Mouse (Mus musculus) left cerebral cortex, postnatal 14 days (tissue): ENCODE measurements around the gene Mepce. TPM values are rescaled to one million over a fixed set of nuclear protein-coding genes. Genes with fewer than 3 reads are reported as not detected.
"Not testable (repeated sequence)": the region's sequence is repeated elsewhere in the genome, so short reads cannot be mapped to it uniquely, and the experiment has no call there.

Experiments used
- DNase-seq, 2 experiments: peaks; one replicate each; pipeline ENCODE4 v3.0.0; 2021 to 2022; ENCODE audit warnings: low spot score in 2 of 2, mixed read lengths in 1 of 2
- intact Hi-C: fragments of 180-260 bp; cut with DNase I; formaldehyde crosslinking; loops from one replicate; pipeline ENCODE4 v1.15.1; 2025
- long read RNA-seq, 2 experiments: library from polyadenylated mRNA; stranded (forward); transcript quantifications; one replicate each; pipeline ENCODE4 v2.0.0; 2021
- total RNA-seq, 2 experiments: library from RNA; stranded (reverse); gene quantifications; 2 replicates each; pipeline ENCODE4 v1.2.3; 2021

The Mepce gene
- 10 to 100 TPM; 29.2 to 30.2 TPM for total RNA-seq
- long read RNA-seq, experiment 1, transcript Mepce-201 (4 exons, 3,128 nt), result major isoform, 14 of 25 reads
- long read RNA-seq, experiment 1, partial matches to known transcripts, result 1 of 25 reads
- long read RNA-seq, experiment 1, other reads (novel, unspliced or antisense), result 6 of 25 reads
- long read RNA-seq, experiment 2, transcript Mepce-201 (4 exons, 3,128 nt), result major isoform, 11 of 19 reads
- long read RNA-seq, experiment 2, partial matches to known transcripts, result 3 of 19 reads
- long read RNA-seq, experiment 2, other reads (novel, unspliced or antisense), result 1 of 19 reads

DNA sequence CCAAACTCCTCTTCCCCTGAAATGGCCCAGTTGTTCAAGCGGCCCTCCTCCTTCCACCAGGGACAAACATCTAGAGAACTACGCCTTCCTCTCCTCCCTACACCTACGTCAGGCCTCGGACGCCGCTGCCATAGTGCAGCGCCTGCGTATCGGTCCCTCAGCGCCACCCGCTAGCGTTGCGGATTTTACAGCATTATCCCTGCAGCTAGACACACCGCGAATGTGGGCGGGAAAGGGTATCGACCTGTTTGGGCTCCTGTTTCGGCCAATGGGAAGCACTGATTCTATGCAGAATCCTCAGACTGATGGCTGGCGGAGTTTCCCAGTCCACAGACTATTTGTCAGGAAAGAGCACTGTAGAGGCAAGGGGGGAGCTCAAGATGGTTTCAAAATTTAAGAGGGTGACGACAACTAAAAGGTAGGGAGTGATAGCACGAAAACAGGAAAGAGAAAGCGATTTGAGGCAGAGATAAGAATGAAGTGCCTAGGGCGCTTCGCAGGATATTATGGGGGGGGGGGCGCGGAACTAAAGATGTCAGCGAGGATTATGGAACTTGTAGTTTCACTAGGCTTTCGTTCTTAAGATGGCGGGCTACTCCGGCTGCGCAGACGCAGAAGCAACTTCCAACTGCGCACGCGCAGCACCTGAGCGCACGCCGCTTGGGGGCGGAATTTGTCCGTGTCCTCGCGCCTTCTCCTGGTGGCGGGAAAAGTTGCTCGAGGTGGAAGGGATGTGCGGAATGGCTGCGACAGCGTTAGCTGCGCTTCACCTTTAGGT, at the start of gene Mepce, which contains the start of gene Zcwpw1:
Gene Mepce, minus strand, starts transcription at position 505 of the 778 bp plus-strand sequence.
Gene Zcwpw1, plus strand, starts transcription at position 648 of the 778 bp plus-strand sequence.
- intact Hi-C loops, result loop anchor here (5.0 to 10.0 kb wide), 2 partner anchors 327 to 370 kb away; partner anchors contain the start of genes Zfp113 and Zscan21
- peak; percentile 96 to 97 for DNase-seq

DNA sequence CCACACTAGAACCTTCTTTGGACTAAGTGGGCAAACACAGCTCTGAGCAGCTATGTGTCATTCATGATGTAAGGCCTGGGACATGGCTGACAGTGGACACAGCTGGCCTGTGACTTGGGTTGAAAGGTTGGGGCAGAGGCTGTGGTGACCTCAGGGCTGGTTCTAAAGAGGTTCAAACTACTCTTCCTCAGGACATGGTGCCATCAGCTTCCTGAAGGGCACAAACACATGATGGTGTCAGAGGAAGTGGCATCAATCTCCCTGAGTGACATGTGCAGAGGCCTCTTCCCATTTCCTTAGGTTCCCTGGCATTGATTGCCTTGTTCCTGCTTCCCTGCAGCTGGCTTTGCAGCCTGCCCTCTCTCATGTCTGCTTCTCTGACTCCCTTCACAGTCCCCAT, 49.7 kb upstream of the Mepce start:
- not testable (repeated sequence) for DNase-seq

DNA sequence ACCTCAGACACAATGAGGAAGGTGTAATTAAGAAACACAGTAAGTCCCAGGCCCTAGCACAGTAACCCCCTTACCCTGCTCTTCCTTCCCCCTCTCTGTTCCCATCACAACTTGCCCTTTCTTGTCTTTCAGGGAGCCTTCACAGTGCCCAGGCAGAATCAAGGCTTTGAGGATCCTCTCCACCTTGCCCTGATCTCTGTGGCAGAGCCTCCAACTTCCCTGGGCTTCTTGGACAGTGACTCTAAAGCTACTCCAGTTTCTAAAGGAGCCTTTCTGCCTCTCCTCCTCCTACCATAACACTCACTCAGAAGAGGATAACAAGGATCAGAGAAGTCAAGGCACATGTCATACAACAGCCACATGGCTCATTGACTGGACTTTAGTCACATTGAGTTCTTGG, 49.2 kb upstream of the Mepce start:
- intact Hi-C loops, result no loop called here
- DNase-seq, result no peak

More for the DNA sequence above, 49.7 kb upstream of the Mepce start:
- intact Hi-C loops, result not testable (repeated sequence)

DNA sequence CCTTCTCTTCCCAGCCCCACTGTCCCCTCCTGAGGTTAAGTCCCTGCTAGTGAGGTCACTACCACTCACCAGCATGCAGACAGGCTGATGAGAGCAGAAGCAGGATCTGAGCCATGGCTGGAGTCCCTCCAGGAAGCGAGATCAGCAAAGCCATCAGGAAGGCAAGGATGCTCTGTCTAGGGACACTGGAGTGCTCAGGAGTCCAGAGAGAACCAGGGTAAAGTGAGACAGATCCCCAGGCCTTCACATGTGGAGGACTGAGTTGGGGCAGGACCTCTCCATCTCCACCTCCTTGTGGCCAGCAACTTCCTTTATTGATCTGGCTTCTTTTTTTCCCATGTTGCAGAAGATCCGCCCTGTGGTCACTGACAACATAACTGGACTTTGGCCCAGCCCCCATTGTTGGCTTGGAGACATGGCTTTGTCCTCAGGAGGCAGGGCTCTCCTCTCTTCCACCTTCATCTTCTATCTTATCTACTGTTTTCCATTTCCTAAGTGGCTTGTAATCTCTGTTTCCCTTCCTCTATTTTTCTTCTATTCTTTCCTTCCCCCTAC, 48.6 kb upstream of the Mepce start, which contains the start of gene Pilra:
Gene Pilra, minus strand, starts transcription at position 316 of the 555 bp plus-strand sequence.
- DNase-seq, intact Hi-C loops: not testable (repeated sequence)

DNA sequence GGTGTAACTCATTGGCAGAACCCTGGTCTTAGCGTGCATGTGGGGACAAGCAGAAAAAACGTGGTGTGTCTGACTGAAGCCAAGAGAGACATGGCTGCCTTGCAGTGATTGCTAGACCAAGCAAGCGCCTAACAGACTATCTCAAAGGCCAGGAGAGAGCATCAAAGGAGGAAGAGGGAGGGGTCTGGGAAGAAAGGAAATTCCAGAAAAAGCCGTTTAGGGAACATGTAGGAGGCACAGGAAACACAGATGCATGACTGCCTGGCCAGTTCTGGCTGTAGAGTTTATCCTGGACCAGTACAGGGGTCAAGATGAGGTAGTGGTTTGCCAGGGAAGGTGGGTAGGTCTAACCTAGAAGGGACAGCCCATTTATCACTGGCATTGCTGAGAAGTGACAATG, 46.0 kb upstream of the Mepce start:
- no peak for DNase-seq
- intact Hi-C loops, result no loop called here

DNA sequence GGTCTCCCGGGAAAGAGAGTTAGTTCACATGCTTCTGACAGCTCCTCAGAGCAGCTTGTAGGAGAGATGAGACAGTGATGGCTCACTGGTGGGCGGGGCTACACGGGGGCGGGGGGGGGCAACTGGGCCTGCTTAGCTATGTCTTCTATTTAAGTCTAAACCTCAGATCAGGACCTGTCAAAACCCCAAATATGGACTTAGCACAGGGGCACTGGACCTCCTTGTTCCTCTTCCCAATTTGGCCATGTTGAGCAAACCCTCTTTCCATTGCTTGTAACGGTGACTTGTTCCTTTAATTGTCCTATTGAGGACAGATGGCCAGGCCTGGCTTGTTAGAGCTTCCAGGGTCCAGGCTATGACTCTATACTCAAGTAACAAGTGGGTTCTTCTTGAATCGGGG, 44.1 kb upstream of the Mepce start:
- DNase-seq, result no peak
- intact Hi-C loops, result no loop called here

DNA sequence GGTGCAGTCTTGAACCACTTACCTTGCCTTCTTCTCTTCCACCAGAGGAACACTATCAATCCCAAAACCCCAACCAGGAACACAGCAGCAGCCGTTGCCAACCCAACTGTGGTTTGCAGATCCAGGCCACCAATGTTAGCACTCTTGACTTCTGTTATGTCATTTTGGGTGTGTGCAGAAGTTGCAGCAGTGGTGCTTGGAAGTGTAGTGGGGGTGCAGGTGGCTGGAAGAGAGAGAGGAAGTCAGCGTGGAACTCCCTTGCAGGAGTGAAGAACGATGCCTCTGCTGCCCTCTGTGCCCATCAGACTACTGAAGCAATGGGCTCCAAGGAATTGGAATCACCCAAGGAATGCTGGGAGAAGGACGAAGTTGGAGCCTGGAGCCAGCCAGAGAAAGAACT, 43.7 kb upstream of the Mepce start:
- intact Hi-C loops, result no loop called here
- DNase-seq, result no peak

DNA sequence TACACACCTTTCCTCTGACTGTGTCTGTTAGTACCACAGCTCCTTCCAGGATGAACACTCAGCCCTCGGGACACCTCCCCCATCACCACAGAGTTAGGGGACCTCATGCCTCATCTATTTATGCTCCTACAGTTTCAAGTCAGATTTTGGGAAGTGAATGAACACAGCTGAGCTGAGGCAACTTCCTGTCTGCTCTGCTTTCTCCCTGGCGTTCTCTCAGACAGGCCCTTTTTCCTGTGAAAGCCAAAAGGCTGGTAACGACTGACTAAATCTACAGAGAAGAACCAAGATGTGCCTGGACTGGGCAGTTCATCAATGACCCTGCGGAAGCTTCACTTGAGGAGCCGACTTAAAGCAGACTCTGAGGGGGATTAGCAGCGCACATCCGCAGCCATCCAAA, 42.8 kb upstream of the Mepce start:
- no peak for DNase-seq
- intact Hi-C loops, result no loop called here

DNA sequence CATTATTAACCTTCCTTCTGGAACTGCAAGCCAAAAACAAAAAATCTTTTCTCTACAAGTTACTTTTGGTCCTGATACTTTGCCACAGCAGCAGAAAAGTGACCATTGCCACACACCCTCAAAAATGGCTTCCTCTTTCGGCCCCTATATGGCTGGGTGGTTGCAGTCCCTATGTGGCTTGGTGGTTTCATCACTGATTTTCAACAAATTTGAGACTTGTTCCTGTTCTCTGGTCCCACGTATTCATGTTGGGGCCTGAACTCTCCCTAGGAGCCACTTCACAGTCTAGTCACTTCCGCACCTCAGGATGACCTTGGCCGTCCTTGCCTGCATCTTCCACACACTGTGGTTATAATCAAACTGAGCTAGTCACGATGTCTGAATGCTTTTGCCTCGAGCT, 41.2 kb upstream of the Mepce start:
- intact Hi-C loops, result no loop called here
- DNase-seq, result no peak

DNA sequence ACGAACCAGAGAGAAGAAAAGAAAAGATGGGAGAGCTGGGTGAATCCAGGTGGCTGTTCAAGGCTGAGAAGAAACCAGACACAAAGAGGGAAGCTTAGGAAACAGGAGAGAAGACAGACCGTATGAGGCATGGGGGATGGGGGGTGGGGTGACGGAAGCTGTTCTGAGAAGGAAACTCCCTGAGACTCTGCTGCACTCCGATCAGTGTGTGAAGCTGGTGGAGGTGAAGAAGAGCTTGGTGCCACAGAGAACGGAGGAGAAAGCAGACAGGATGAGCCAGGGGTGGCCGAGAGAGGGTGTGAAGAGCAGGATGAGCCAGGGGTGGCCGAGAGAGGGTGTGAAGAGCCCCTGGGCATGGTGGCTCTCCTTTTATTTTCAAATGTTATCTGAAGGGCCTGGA, 39.0 kb upstream of the Mepce start:
- DNase-seq, result no peak
- intact Hi-C loops, result no loop called here

DNA sequence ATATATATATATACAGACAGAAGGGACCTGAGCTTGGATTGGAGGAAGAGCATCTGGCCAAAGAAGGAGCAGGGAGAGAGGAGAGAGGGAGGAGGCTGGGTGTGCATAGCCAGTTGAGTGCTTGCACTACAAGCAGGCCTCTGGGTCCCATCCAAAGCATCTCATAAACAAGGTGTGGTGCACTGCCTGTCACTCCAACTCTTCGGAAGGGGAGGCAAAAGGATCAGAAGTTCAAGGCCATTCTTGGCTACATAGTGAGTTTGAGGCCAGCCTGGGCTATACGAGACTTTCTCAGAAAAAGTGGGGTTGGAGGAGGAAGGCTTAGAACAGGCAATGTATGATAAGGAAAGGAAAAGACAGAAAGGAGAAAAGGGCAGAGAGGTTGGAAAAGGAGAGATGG, 38.5 kb upstream of the Mepce start:
- DNase-seq, result no peak

DNA sequence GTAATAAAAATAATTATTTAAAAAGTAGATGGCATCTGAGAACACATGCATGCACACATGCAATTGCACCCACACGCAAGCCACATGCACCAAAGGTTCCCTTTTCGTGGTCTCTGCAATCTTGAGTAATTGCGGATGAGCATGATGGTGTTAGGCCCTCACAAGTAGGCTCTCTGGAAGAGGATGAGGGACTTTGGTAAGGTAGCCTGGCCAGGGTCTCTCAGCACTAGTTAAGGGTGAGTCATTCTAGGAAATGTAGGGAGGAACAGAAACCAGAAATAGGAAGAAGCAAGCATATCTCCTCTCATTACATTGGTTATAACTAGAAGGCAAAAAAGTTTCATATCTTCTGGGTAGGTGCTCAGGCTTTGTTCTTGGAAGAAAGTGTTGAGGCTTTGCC, 37.6 kb upstream of the Mepce start:
- intact Hi-C loops, result no loop called here
- no peak for DNase-seq

More for the DNA sequence above, 38.5 kb upstream of the Mepce start:
- intact Hi-C loops, result no loop called here

DNA sequence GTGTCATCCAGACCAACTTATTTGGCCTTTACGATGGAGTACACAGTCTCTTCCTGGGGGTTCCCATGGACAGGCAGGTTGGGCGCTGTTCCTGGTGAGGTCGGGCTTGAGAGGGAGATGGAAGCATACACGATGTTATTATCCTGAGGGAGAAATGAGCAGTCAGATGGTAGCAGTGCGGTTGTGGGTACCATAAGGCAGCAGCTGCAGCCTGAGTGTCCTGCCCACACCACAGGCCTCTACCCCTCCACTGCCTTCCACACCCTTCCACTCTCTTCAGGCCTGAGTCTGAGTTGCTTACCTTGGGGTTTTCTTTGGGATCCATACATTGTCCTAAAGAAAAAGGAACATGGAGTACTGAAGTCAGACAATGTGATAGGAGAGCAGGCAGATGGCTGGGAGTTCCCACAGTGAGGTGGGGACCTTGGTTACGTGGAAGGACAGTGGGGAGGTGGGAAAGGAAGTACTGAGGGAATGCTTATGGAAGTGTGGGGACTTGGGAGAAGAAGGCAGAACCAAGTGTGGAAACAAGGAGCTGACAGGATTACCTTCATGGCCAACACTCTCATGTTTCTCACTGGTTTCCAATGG, 36.1 kb upstream of the Mepce start:
- intact Hi-C loops, result no loop called here

DNA sequence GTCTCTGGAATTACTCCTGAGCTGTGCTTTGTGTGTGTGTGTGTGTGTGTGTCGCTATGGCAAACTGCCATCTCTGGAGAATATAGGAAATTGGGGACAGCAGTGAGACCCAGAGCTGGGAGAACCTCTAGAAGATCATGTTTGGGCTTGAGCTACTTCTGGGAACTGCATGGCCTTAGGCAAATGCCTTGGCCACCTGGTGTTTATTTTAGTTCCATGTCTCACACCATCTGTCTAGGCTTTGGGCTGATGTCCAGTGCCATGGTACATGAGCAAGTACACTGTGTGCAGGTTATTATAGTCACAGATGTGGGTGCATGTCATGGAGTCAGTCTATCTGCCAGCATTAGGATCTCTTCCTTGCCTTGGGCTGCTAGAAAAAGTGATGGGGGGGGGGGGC, 35.1 kb upstream of the Mepce start:
- intact Hi-C loops, result no loop called here
- DNase-seq, result no peak

More for the DNA sequence above, 36.1 kb upstream of the Mepce start:
- DNase-seq, result no peak

DNA sequence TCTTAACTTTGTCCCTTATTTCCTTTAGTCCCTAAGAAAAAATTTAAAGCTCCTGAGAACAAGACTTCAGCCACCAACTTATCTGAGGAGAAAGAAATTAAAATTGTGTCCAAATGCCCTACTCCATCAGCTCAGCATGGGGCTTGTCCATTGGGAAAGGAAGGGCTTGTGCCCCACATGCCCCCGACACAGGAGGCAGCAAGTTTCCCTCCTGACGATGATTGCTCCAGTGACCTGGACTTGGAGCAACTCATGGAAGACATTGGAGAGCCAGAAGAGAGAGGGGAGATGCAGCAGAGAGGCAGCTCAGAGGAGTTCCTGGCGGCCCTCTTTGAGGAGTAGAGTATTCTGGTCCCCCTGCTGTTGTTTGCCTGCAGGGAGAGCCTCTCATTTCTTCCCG, 34.7 kb upstream of the Mepce start:
- DNase-seq, result no peak
- intact Hi-C loops, result no loop called here

DNA sequence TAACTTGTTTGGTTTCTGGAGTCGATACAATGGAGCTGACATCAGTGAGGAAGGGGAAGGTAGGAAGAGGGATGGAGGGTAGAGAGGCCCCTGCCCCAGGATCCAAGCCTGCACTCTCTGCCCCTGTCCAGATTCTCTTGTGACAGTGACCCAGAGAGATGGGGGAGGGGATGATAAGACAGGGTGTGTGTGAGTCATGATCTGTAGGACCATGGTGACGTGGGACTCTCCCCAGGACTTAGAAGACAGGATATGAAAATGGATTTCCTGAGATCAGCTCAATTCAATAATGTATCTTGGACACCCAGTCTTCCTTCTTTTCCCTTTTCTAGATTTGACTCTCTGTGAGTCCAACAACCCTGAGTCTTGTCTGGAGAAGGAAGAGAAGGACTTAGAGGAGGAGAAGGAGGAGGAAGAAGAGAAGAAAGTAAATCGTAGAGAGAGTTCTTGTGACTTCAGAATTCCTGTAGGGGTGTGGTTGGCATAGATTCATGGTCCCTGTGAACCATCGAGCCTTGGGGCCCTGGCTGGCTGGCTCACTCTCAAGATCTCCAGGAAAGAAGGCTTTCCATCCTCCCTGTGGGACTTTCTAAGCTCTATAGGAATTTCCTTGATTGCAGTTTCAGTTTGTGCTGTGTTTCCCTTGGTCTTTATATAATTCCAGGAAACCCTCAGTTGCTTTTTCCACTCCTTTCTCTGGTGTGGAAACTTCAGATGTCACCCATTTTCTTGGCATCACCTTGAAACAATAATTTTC, 30.2 kb upstream of the Mepce start:
- intact Hi-C loops, result no loop called here
- DNase-seq, result no peak

DNA sequence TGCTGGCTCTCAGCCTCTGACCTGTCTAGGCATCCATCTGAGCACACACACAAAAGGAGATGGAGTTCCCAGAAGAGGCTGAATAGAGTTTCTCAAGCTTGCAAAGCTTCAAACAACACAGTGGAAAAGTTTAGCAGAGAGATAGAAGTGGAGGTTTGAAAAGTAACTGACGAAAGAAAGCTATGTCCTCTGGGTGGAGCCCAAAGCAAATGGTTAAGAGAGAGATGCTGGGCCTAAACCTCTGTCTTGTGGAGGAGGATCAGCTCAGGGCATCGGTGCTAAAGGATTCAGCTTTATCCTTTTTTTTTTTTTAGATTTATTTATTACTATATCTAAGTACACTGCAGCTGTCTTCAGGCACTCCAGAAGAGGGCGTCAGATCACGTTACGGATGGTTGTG, 20.9 kb upstream of the Mepce start:
- DNase-seq, result no peak
- intact Hi-C loops, result no loop called here

DNA sequence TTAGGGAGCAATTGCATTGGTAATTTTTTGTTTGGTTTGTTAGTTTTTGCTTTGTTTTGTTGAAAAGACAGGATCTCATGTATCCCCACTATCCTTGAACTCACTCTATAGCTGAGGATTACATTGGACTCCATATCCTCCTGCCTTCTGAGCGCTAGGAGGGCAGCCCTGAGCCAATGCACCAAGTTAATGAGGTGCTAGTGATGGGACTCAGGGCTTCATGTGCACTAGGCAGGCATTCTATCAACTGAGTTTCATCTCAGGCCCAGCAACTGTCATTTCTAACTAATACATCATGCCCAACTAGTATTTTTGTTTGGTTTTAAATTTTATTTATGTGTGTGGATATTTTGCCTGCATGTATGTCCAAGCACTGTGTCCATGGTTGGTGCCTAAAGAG, 18.7 kb upstream of the Mepce start:
- DNase-seq, result no peak
- intact Hi-C loops, result no loop called here

DNA sequence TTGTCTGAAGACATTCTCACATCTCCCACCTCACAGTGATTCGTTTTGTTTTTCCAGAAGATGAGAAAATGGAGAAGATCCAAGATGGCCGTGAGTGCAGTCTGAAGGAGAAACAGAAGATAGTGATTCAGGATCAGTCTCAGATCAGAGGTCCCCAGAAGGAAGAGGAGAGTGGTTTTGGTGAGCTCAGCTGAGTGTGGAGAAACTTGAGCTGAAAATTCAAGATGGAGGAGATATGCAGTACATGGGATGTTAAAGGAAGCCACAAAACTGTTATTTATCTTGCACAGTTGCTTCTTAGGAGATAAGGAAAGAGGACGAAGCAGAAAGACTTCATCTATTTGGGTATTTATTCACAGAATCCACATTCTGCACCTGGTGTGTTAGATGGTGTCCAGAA, 13.5 kb upstream of the Mepce start:
- intact Hi-C loops, result no loop called here
- DNase-seq, result no peak
